Mouse (Mus musculus): ENCODE data around the gene Tada2a. TPM values are rescaled to one million over a fixed set of nuclear protein-coding genes. Genes with fewer than 3 reads are reported as not detected.

The Tada2a gene
- polyA plus RNA-seq, 1 experiment = 0.15 TPM

DNA sequence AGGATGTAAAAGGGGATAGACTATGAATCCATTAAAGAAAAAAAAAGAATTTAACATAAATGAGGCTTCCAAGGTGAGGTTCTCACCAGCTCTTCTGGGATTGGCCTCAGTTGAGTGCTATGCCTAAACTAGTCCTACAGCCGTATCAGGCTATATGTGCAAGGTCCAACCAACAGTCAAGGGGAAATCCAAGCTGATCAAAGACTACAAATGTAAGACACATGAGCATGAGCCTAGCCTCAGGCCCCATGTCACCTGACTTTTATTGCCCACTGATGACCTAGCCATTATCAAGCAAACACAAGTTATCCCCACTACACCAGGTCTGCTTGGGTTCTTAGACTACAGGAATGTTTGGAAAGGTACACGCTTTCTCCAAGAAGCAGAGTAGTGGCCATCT is 69.6 kb downstream of the Tada2a start:
- Histone ChIP-seq H3K36me3 (ENCODE audit: control insufficient read depth) (no peaks in the 10 kb centered on the region), H3K4me1 (ENCODE audit: control insufficient read depth) (no peaks in the 10 kb centered on the region), H3K27me3 (ENCODE audit: control insufficient read depth) (peaks cover 12% of the 10 kb centered on the region), H3K4me3 (replicated peaks) (no peak overlapping the region), H3K9me3 (ENCODE audit: control insufficient read depth, low read length) (peaks cover 5% of the 10 kb centered on the region)
- TF ChIP-seq TAL1 (IDR thresholded peaks at IDR 0.05; ENCODE audit: low read length) (no peak), GATA1 (IDR thresholded peaks at IDR 0.05; ENCODE audit: low read length) (no peak)

- TF ChIP-seq TAL1 (IDR thresholded peaks at IDR 0.05; ENCODE audit: low read length) = no peak
- no peak for TF ChIP-seq GATA1 (IDR thresholded peaks at IDR 0.05; ENCODE audit: low read length)
- Histone ChIP-seq H3K36me3 (ENCODE audit: control insufficient read depth) (no peaks in the 10 kb centered on the region), H3K27me3 (ENCODE audit: control insufficient read depth) (no peaks in the 10 kb centered on the region)
Observed at GRCm38 (mm10) chr11:84057418-84057817, 72.0 kb downstream of the Tada2a start.

GRCm38 (mm10) chr11:84053524-84054163 is 75.8 kb downstream of the Tada2a start:
- H3K27me3 ChIP-seq (ENCODE audit: control insufficient read depth) = no peaks in the 10 kb centered on the region
- no peak overlapping the region for H3K4me3 ChIP-seq (replicated peaks)
- no peaks in the 10 kb centered on the region; the same call in 1 of the 2 replicates for H3K4me1 ChIP-seq (ENCODE audit: control insufficient read depth)
- TF ChIP-seq GATA1 (IDR thresholded peaks at IDR 0.05; ENCODE audit: low read length) = no peak
- no peak for TF ChIP-seq TAL1 (IDR thresholded peaks at IDR 0.05; ENCODE audit: low read length)
- peaks cover 5% of the 10 kb centered on the region for H3K9me3 ChIP-seq (ENCODE audit: control insufficient read depth, low read length)
- H3K36me3 ChIP-seq (ENCODE audit: control insufficient read depth) = no peaks in the 10 kb centered on the region

More at GRCm38 (mm10) chr11:84057418-84057817, 72.0 kb downstream of the Tada2a start:
- Histone ChIP-seq H3K4me1 (ENCODE audit: control insufficient read depth) (no peaks in the 10 kb centered on the region; the same call in 1 of the 2 replicates), H3K4me3 (replicated peaks) (no peak overlapping the region), H3K9me3 (ENCODE audit: control insufficient read depth, low read length) (peaks cover 5% of the 10 kb centered on the region)

GRCm38 (mm10) chr11:84053055-84053454 is 76.3 kb downstream of the Tada2a start:
- Histone ChIP-seq H3K36me3 (ENCODE audit: control insufficient read depth) (no peaks in the 10 kb centered on the region), H3K9me3 (ENCODE audit: control insufficient read depth, low read length) (peaks cover 5% of the 10 kb centered on the region), H3K27me3 (ENCODE audit: control insufficient read depth) (no peaks in the 10 kb centered on the region), H3K4me1 (ENCODE audit: control insufficient read depth) (no peaks in the 10 kb centered on the region; the same call in 1 of the 2 replicates), H3K4me3 (replicated peaks) (no peak overlapping the region)
- no peak for TF ChIP-seq TAL1 (IDR thresholded peaks at IDR 0.05; ENCODE audit: low read length)

GRCm38 (mm10) chr11:84048411-84048810 is 81.0 kb downstream of the Tada2a start:
- TF ChIP-seq TAL1 (IDR thresholded peaks at IDR 0.05; ENCODE audit: low read length) (no peak), GATA1 (IDR thresholded peaks at IDR 0.05; ENCODE audit: low read length) (no peak)
- H3K4me3 ChIP-seq (replicated peaks) = no peak overlapping the region
- no peaks in the 10 kb centered on the region for H3K27me3 ChIP-seq (ENCODE audit: control insufficient read depth)
- peaks cover 3% of the 10 kb centered on the region; the same call in 1 of the 2 replicates for H3K4me1 ChIP-seq (ENCODE audit: control insufficient read depth)
- peaks cover 2% of the 10 kb centered on the region for H3K36me3 ChIP-seq (ENCODE audit: control insufficient read depth)
- H3K9me3 ChIP-seq (ENCODE audit: control insufficient read depth, low read length) = no peaks in the 10 kb centered on the region

- Histone ChIP-seq H3K9me3 (ENCODE audit: control insufficient read depth, low read length) (no peaks in the 10 kb centered on the region), H3K4me3 (replicated peaks) (no peak overlapping the region), H3K4me1 (ENCODE audit: control insufficient read depth) (peaks cover 3% of the 10 kb centered on the region; the same call in 1 of the 2 replicates), H3K27me3 (ENCODE audit: control insufficient read depth) (no peaks in the 10 kb centered on the region), H3K36me3 (ENCODE audit: control insufficient read depth) (peaks cover 13% of the 10 kb centered on the region)
- TF ChIP-seq TAL1 (IDR thresholded peaks at IDR 0.05; ENCODE audit: low read length) (no peak), GATA1 (IDR thresholded peaks at IDR 0.05; ENCODE audit: low read length) (no peak)
Observed at GRCm38 (mm10) chr11:84047270-84047669, 82.1 kb downstream of the Tada2a start.

DNA sequence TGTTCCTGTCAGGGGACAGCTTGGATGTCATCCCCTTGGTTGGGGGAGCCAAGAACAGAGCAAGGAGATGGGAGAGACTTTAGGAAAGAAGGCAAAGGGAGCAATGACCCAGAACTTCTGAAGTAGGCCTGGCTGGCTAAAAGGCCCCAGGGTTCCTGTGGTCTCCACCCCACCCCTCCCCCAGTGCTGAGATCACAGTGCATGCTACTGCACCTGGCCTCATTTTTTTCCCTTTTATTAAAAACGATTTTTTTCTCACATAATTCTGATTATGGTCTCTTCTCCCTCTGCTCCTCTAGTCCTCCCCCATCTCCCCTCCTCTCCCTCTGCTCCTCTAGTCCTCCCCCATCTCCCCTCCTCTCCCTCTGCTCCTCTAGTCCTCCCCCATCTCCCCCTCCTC is 84.4 kb downstream of the Tada2a start:
- H3K36me3 ChIP-seq (ENCODE audit: control insufficient read depth) = peaks cover 34% of the 10 kb centered on the region
- no peaks in the 10 kb centered on the region for H3K9me3 ChIP-seq (ENCODE audit: control insufficient read depth, low read length)
- no peaks in the 10 kb centered on the region for H3K27me3 ChIP-seq (ENCODE audit: control insufficient read depth)
- no peak overlapping the region for H3K4me3 ChIP-seq (replicated peaks)
- TF ChIP-seq TAL1 (IDR thresholded peaks at IDR 0.05; ENCODE audit: low read length) (no peak), GATA1 (IDR thresholded peaks at IDR 0.05; ENCODE audit: low read length) (no peak)
- peaks cover 3% of the 10 kb centered on the region; the same call in 1 of the 2 replicates for H3K4me1 ChIP-seq (ENCODE audit: control insufficient read depth)

GRCm38 (mm10) chr11:84042808-84043762 is 86.3 kb downstream of the Tada2a start:
- Histone ChIP-seq H3K27me3 (ENCODE audit: control insufficient read depth) (no peaks in the 10 kb centered on the region), H3K9me3 (ENCODE audit: control insufficient read depth, low read length) (no peaks in the 10 kb centered on the region), H3K36me3 (ENCODE audit: control insufficient read depth) (peaks cover 53% of the 10 kb centered on the region), H3K4me3 (replicated peaks) (no peak overlapping the region), H3K4me1 (ENCODE audit: control insufficient read depth) (peaks cover 3% of the 10 kb centered on the region; the same call in 1 of the 2 replicates)
- TF ChIP-seq GATA1 (IDR thresholded peaks at IDR 0.05; ENCODE audit: low read length) (no peak), TAL1 (IDR thresholded peaks at IDR 0.05; ENCODE audit: low read length) (no peak)

DNA sequence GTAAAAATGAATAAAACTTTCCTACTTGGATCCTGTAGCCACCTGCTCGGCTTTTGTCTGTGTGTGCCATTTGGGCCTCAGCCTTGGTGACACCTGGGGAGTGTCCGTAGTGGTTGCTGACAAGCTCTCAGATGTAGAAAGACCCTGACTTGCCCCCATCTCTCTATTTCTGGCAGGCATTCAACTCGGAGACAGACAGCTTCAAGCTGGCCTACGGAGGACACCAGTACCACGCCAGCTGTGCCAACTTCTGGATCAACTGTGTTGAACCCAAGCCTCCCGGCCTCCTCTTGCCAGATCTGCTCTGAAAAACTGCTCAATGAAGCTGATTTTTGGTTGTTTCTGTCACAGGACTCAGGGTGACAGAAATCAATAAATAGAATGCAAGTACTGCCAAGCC is 88.8 kb downstream of the Tada2a start:
- Histone ChIP-seq H3K4me3 (replicated peaks) (no peak overlapping the region), H3K36me3 (ENCODE audit: control insufficient read depth) (peaks cover 68% of the 10 kb centered on the region), H3K4me1 (ENCODE audit: control insufficient read depth) (no peaks in the 10 kb centered on the region), H3K27me3 (ENCODE audit: control insufficient read depth) (no peaks in the 10 kb centered on the region), H3K9me3 (ENCODE audit: control insufficient read depth, low read length) (no peaks in the 10 kb centered on the region)
- TF ChIP-seq TAL1 (IDR thresholded peaks at IDR 0.05; ENCODE audit: low read length) (no peak), GATA1 (IDR thresholded peaks at IDR 0.05; ENCODE audit: low read length) (no peak)
